Mouse (Mus musculus) bone marrow, adult 2 months (tissue): Measurements from ENCODE around the gene F930015N05Rik.

ENCODE experiments used
- CTCF ChIP-seq: fragments of 200-500 bp; IDR thresholded peaks from 2 replicates; pipeline ENCODE4 v1.5.1; 2011; ENCODE audit warnings: low read length, control low read depth; ENCODE audit not compliant: control insufficient read depth, insufficient read depth
- POLR2A ChIP-seq: fragments of 200-500 bp; IDR thresholded peaks from 2 replicates; pipeline ENCODE4 v1.6.1; 2011; ENCODE audit warnings: low read depth, mild to moderate bottlenecking, control low read depth, low read length, borderline replicate concordance; ENCODE audit not compliant: control insufficient read depth

DNA sequence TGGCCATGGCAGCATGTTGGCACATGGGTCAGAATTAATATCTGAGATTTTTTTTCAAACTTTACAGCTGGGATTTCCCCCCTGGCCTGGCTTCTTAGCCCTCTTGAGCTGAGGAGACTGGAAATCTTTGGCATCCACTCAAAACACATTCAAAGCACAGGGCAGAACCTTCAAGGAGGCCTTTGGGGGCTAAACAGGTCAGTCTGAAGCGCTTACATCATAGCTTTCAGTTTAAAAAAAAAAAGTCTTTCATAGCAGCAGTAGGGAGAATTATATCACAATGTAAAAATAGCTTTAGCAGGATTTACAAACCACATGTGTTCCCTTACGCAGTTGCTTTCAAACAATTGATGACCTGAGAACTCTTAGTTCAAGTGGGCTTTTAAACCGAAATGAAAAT is 45.0 kb upstream of the F930015N05Rik start:
- no peak for TF ChIP-seq CTCF
- no peak for TF ChIP-seq POLR2A
